Mouse (Mus musculus): ENCODE measurements at regions not wholly inside any gene's neighbourhood (a gene's known extent, or its start where the extent isn't known, plus 50 kb on each side); places are given as distances from the start of the nearest gene placed in this dataset.

DNA sequence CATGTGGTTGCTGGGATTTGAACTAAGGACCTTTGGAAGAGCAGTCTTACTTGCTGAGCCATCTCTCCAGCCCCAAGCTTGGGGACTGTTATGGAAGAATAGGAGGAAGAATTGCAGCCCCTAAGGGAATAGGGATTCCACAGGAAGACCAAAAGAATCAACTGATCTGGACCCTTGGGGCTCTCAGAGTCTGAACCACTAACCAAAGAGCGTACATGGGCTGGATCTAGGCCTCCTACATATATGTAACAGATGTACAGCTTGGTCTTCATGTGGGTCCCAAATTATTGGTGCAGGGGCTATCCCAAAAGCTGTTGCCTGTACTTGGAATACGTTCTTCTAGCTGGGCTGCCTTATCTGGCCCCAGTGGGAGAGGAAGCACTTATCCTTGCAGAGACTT, 115.4 kb upstream of the Gm6793 start:
- TF ChIP-seq POLR2A (IDR thresholded peaks at IDR 0.05; ENCODE audit: borderline replicate concordance, low read depth, low read length) (no peak), CTCF (IDR thresholded peaks at IDR 0.05; ENCODE audit: low read depth, low read length) (no peak)

All from bone marrow macrophage, adult 2 months (primary cell).